Mouse (Mus musculus): ENCODE measurements around the gene Ccdc28a.

Ccdc28a gene

GRCm38 (mm10) chr10:18234560-18235401 lies at the start of gene Ccdc28a:
Gene Ccdc28a (minus strand): TSS chr10:18234998.
- peak; percentile 96 for DNase-seq (ENCODE audit: extremely low spot score, low spot score)

- no peak for DNase-seq (ENCODE audit: extremely low spot score, low spot score)
Measured at GRCm38 (mm10) chr10:18283991-18284390, 49.2 kb upstream of the Ccdc28a start.

- no peak for DNase-seq (ENCODE audit: extremely low spot score, low spot score)
Measured at GRCm38 (mm10) chr10:18276090-18276734, 41.4 kb upstream of the Ccdc28a start.

- DNase-seq (ENCODE audit: extremely low spot score, low spot score), result no peak
Measured at GRCm38 (mm10) chr10:18251345-18251744, 16.5 kb upstream of the Ccdc28a start.

- DNase-seq (ENCODE audit: extremely low spot score, low spot score), result no peak
Measured at GRCm38 (mm10) chr10:18243614-18244013, 8.8 kb upstream of the Ccdc28a start.

- no peak for DNase-seq (ENCODE audit: extremely low spot score, low spot score)
Measured at GRCm38 (mm10) chr10:18237191-18237590, 2.4 kb upstream of the Ccdc28a start.

GRCm38 (mm10) chr10:18236328-18236927 lies 1.6 kb upstream of the Ccdc28a start:
- no peak for DNase-seq (ENCODE audit: extremely low spot score, low spot score)

GRCm38 (mm10) chr10:18235402-18235747 lies 577 bp upstream of the Ccdc28a start:
- DNase-seq (ENCODE audit: extremely low spot score, low spot score), result no peak

GRCm38 (mm10) chr10:18233891-18234290 lies 907 bp downstream of the Ccdc28a start:
- no peak for DNase-seq (ENCODE audit: extremely low spot score, low spot score)

GRCm38 (mm10) chr10:18224386-18224785 lies 10.4 kb downstream of the Ccdc28a start:
- no peak for DNase-seq (ENCODE audit: extremely low spot score, low spot score)

- DNase-seq (ENCODE audit: extremely low spot score, low spot score), result no peak
Measured at GRCm38 (mm10) chr10:18219351-18219750, 15.4 kb downstream of the Ccdc28a start.

GRCm38 (mm10) chr10:18214124-18214523 lies 20.7 kb downstream of the Ccdc28a start:
- DNase-seq (ENCODE audit: extremely low spot score, low spot score), result no peak

GRCm38 (mm10) chr10:18213373-18213772 lies 21.4 kb downstream of the Ccdc28a start:
- DNase-seq (ENCODE audit: extremely low spot score, low spot score), result no peak

- peak; percentile 51 for DNase-seq (ENCODE audit: extremely low spot score, low spot score)
Measured at GRCm38 (mm10) chr10:18210726-18211125, 24.1 kb downstream of the Ccdc28a start, which contains the start of gene Ect2l. Gene Ect2l (minus strand): TSS chr10:18210890.

GRCm38 (mm10) chr10:18210119-18210518 lies 24.7 kb downstream of the Ccdc28a start:
- no peak for DNase-seq (ENCODE audit: extremely low spot score, low spot score)

GRCm38 (mm10) chr10:18204067-18204466 lies 30.7 kb downstream of the Ccdc28a start:
- no peak for DNase-seq (ENCODE audit: extremely low spot score, low spot score)

- DNase-seq (ENCODE audit: extremely low spot score, low spot score), result no peak
Measured at GRCm38 (mm10) chr10:18202401-18202800, 32.4 kb downstream of the Ccdc28a start.

- DNase-seq (ENCODE audit: extremely low spot score, low spot score), result no peak
Measured at GRCm38 (mm10) chr10:18200656-18201055, 34.1 kb downstream of the Ccdc28a start.

- DNase-seq (ENCODE audit: extremely low spot score, low spot score), result no peak
Measured at GRCm38 (mm10) chr10:18199919-18200318, 34.9 kb downstream of the Ccdc28a start.

- DNase-seq (ENCODE audit: extremely low spot score, low spot score), result no peak
Measured at GRCm38 (mm10) chr10:18198286-18199015, 36.3 kb downstream of the Ccdc28a start.

GRCm38 (mm10) chr10:18197206-18197979 lies 37.4 kb downstream of the Ccdc28a start:
- peak; percentile 59 for DNase-seq (ENCODE audit: extremely low spot score, low spot score)
